Mouse (Mus musculus) small intestine, adult 2 months (tissue): ENCODE data around the gene Chrna5. TPM values are rescaled to one million over a fixed set of nuclear protein-coding genes. Genes with fewer than 3 reads are reported as not detected.
A peak's percentile ranks its signal among the peaks of the same experiment; 100 is the strongest.

Source experiments
- H3K27ac ChIP-seq: fragments of 200-500 bp; 2 replicates; pipeline ENCODE4 v1.5.1; 2012; ENCODE audit warnings: low read depth, low read length, control low read depth, inconsistent platforms; ENCODE audit not compliant: insufficient read depth
- H3K27me3 ChIP-seq: fragments of 200-500 bp; 2 replicates; pipeline ENCODE4 v1.6.1; 2012; ENCODE audit warnings: mild to moderate bottlenecking, moderate library complexity, low read length, inconsistent platforms; ENCODE audit not compliant: control insufficient read depth, insufficient read depth
- H3K36me3 ChIP-seq: fragments of 200-500 bp; 2 replicates; pipeline ENCODE4 v1.6.1; 2012; ENCODE audit warnings: mild to moderate bottlenecking, low read length, control low read depth, inconsistent platforms; ENCODE audit not compliant: control insufficient read depth, insufficient read depth
- H3K4me1 ChIP-seq: fragments of 200-500 bp; 2 replicates; pipeline ENCODE4 v1.6.1; 2012; ENCODE audit warnings: low read length, inconsistent platforms, mixed read lengths; ENCODE audit not compliant: control insufficient read depth, insufficient read depth, insufficient read length
- H3K4me3 ChIP-seq: fragments of 200-500 bp; 2 replicates; pipeline ENCODE4 v1.5.1; 2012; ENCODE audit warnings: low read depth, mild to moderate bottlenecking, control low read depth, inconsistent platforms, low read length, moderate library complexity
- CTCF ChIP-seq: fragments of 200-500 bp; IDR thresholded peaks from 2 replicates; pipeline ENCODE4 v1.5.1; 2012; ENCODE audit warnings: low read depth, mild to moderate bottlenecking, control low read depth, inconsistent platforms, low read length, moderate library complexity, mixed read lengths; ENCODE audit not compliant: insufficient replicate concordance, insufficient read length; ENCODE audit errors: extremely low read depth
- POLR2A ChIP-seq: fragments of 200-500 bp; IDR thresholded peaks from 2 replicates; pipeline ENCODE4 v1.6.1; 2012; ENCODE audit warnings: low read depth, mild to moderate bottlenecking, control low read depth, inconsistent platforms, low read length, moderate library complexity
- WGBS: fragments of 180-500 bp; shearing (Covaris S2); methylation state at CpG from one replicate; pipeline ENCODE4 v1.1.7; 2018; 5-methylcytosine and 5-hydroxymethylcytosine counted together
- polyA plus RNA-seq: library from polyadenylated mRNA; depleted of rRNA; stranded (reverse); fragments of >200 nt; gene quantifications from 2 replicates; pipeline ENCODE4 v1.2.3, GENCODE M21; 2012

The Chrna5 gene
- polyA plus RNA-seq, 1 experiment, result 0.04 TPM

GRCm38 (mm10) chr9:55023326-55023725, 42.6 kb downstream of the Chrna5 start:
- Histone ChIP-seq H3K36me3 (no peaks in the 10 kb centered on the region), H3K27ac (no peak overlapping the region), H3K4me3 (no peak overlapping the region), H3K27me3 (peaks cover 18% of the 10 kb centered on the region), H3K4me1 (peaks cover 2% of the 10 kb centered on the region; the same call in 1 of the 2 replicates)
- TF ChIP-seq CTCF, result no peak
- TF ChIP-seq POLR2A, result no peak
- 71% methylated on average over 5 of the region's 5 CpGs for WGBS

GRCm38 (mm10) chr9:55023902-55024583, 43.4 kb downstream of the Chrna5 start:
- 41% methylated on average over 13 of the region's 13 CpGs for WGBS
- TF ChIP-seq POLR2A (no peak), CTCF (peak; percentile 73; the same call in 1 of the 2 replicates)
- H3K36me3 ChIP-seq, result no peaks in the 10 kb centered on the region
- no peak overlapping the region for H3K27ac ChIP-seq
- H3K27me3 ChIP-seq, result peaks cover 18% of the 10 kb centered on the region
- H3K4me3 ChIP-seq, result no peak overlapping the region
- H3K4me1 ChIP-seq, result peaks cover 2% of the 10 kb centered on the region; the same call in 1 of the 2 replicates

- Histone ChIP-seq H3K27ac (no peak overlapping the region), H3K4me1 (peaks cover 2% of the 10 kb centered on the region; the same call in 1 of the 2 replicates), H3K36me3 (no peaks in the 10 kb centered on the region), H3K27me3 (peaks cover 18% of the 10 kb centered on the region), H3K4me3 (no peak overlapping the region)
- 14% methylated on average over 38 of the region's 38 CpGs for WGBS
- TF ChIP-seq POLR2A, result no peak
- no peak for TF ChIP-seq CTCF
Measured at GRCm38 (mm10) chr9:55025534-55026274, 45.0 kb downstream of the Chrna5 start.

- TF ChIP-seq POLR2A, result no peak
- TF ChIP-seq CTCF, result no peak
- Histone ChIP-seq H3K27ac (no peak within 1 kb of the TSS), H3K36me3 (no peaks in the 10 kb centered on the region), H3K4me1 (peaks cover 2% of the 10 kb centered on the region; the same call in 1 of the 2 replicates), H3K27me3 (peaks cover 18% of the 10 kb centered on the region), H3K4me3 (peak within 1 kb of the TSS; percentile 23; the same call in 1 of the 2 replicates)
- 2% methylated on average over 39 of the region's 39 CpGs for WGBS
Measured at GRCm38 (mm10) chr9:55026275-55026663, 45.6 kb downstream of the Chrna5 start, which contains the start of gene Chrna3. Gene Chrna3 (minus strand): TSS chr9:55026562.

GRCm38 (mm10) chr9:55031435-55032167, 50.9 kb downstream of the Chrna5 start:
- TF ChIP-seq CTCF (no peak), POLR2A (no peak)
- no peaks in the 10 kb centered on the region for H3K36me3 ChIP-seq
- H3K27me3 ChIP-seq, result peaks cover under 1% of the 10 kb centered on the region
- WGBS, result 51% methylated on average over 6 of the region's 6 CpGs
- H3K4me3 ChIP-seq, result no peak overlapping the region
- no peak overlapping the region for H3K27ac ChIP-seq
- H3K4me1 ChIP-seq, result no peaks in the 10 kb centered on the region

- Histone ChIP-seq H3K27me3 (no peaks in the 10 kb centered on the region), H3K4me3 (no peak overlapping the region), H3K36me3 (no peaks in the 10 kb centered on the region), H3K4me1 (peaks cover 3% of the 10 kb centered on the region; the same call in 1 of the 2 replicates), H3K27ac (no peak overlapping the region)
- TF ChIP-seq CTCF, result no peak
- no peak for TF ChIP-seq POLR2A
- 65% methylated on average over 8 of the region's 8 CpGs for WGBS
Measured at GRCm38 (mm10) chr9:55038948-55039347, 58.3 kb downstream of the Chrna5 start.
